Mouse (Mus musculus) MN1 (cell line): ENCODE measurements around the gene Olfr1040.
"Not testable (repeated sequence)": the region's sequence is repeated elsewhere in the genome, so short reads cannot be mapped to it uniquely, and the experiment has no call there.

ENCODE experiments used
- DNase-seq: peaks from one replicate; pipeline ENCODE4 v3.0.0-alpha.2; 2016; ENCODE audit warnings: low spot score

Gene Olfr1040

GRCm38 (mm10) chr2:86146632-86147031 lies at the start of gene Olfr1040:
TSS of gene Olfr1040 (minus strand) at chr2:86146732.
- DNase-seq, result no peak

GRCm38 (mm10) chr2:86195863-86196262 lies 49.3 kb upstream of the Olfr1040 start:
- no peak for DNase-seq

GRCm38 (mm10) chr2:86185583-86185982 lies 39.1 kb upstream of the Olfr1040 start, which contains the start of gene Olfr52:
TSS of gene Olfr52 (minus strand) at chr2:86185683.
- no peak for DNase-seq

- no peak for DNase-seq
Measured at GRCm38 (mm10) chr2:86179950-86180349, 33.4 kb upstream of the Olfr1040 start.

- no peak for DNase-seq
Measured at GRCm38 (mm10) chr2:86177720-86178119, 31.2 kb upstream of the Olfr1040 start, which contains the start of gene Olfr1044. TSS of gene Olfr1044 (minus strand) at chr2:86177820.

GRCm38 (mm10) chr2:86175422-86175821 lies 28.9 kb upstream of the Olfr1040 start:
- DNase-seq, result not testable (repeated sequence)

GRCm38 (mm10) chr2:86167422-86167821 lies 20.9 kb upstream of the Olfr1040 start, which contains the start of gene Olfr1043:
TSS of gene Olfr1043 (minus strand) at chr2:86167522.
- no peak for DNase-seq

GRCm38 (mm10) chr2:86161738-86162137 lies 15.2 kb upstream of the Olfr1040 start, which contains the start of gene Olfr1042:
TSS of gene Olfr1042 (minus strand) at chr2:86161838.
- DNase-seq, result no peak

- no peak for DNase-seq
Measured at GRCm38 (mm10) chr2:86135828-86136227, 10.7 kb downstream of the Olfr1040 start, which contains the start of gene Olfr1039. TSS of gene Olfr1039 (minus strand) at chr2:86135928.
